Mouse (Mus musculus) stomach, postnatal 0 days (tissue): ENCODE data around the gene Eif4g3.

Experiments used
- CTCF ChIP-seq: IDR thresholded peaks from 2 replicates; pipeline ENCODE4 v1.5.1; 2016; ENCODE audit warnings: antibody characterized with exemption, low read depth, mild to moderate bottlenecking, moderate library complexity
- EP300 ChIP-seq: optimal IDR thresholded peaks from 2 replicates; pipeline ENCODE3; 2016; ENCODE audit warnings: antibody characterized with exemption

DNA sequence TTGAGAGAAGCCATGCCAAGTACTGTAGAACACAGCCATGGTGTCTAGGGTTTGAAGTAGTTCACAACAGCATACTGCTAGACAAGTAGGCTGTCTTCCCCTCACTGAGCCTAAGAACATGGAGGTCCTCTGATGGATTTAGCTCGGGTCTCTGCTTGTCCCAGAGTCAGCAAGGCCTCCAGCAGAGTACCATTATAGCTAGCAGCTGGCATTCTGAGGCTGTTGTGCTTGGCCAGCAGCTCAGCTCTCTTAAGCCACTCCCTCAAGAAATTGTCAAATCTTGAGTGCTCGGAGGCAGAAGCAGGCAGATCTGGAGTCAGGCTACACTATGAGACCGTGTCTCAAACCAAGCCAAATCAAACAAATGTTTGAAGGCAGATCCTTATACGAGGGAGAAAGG, 5.4 kb downstream of the Eif4g3 start:
- TF ChIP-seq CTCF: no peak
- TF ChIP-seq EP300: no peak
